Mouse (Mus musculus): ENCODE results near the gene Ifi35. TPM values are rescaled to one million over a fixed set of nuclear protein-coding genes. Genes with fewer than 3 reads are reported as not detected.
A peak's percentile ranks its signal among the peaks of the same experiment; 100 is the strongest.
"Not testable (repeated sequence)": the region's sequence is repeated elsewhere in the genome, so short reads cannot be mapped to it uniquely, and the experiment has no call there.

Ifi35 gene
- total RNA-seq (2021), result 1 to 10 TPM; 7.0 to 7.2 TPM
- long read RNA-seq, experiment 1, transcript Ifi35-201 (7 exons, 1,362 nt), result major isoform, 6 of 6 reads
- long read RNA-seq, experiment 1, partial matches to known transcripts, result 0 of 6 reads
- long read RNA-seq, experiment 1, other reads (novel, unspliced or antisense), result 0 of 6 reads
- long read RNA-seq, experiment 2, transcript Ifi35-201 (7 exons, 1,362 nt), result major isoform, 7 of 8 reads
- long read RNA-seq, experiment 2, partial matches to known transcripts, result 0 of 8 reads
- long read RNA-seq, experiment 2, other reads (novel, unspliced or antisense), result 1 of 8 reads

GRCm38 (mm10) chr11:101448274-101448746 lies at the start of gene Ifi35:
Gene Ifi35 (plus strand): TSS chr11:101448407.
- DNase-seq, result peak; percentile 75
- intact Hi-C loops (cut with DNase I; ENCODE audit: low total_unique reads), result no loop called here

- DNase-seq, result no peak
- intact Hi-C loops (cut with DNase I; ENCODE audit: low total_unique reads), result no loop called here
Measured at GRCm38 (mm10) chr11:101415306-101415705, 32.9 kb upstream of the Ifi35 start.

GRCm38 (mm10) chr11:101416433-101417100 lies 31.6 kb upstream of the Ifi35 start:
- intact Hi-C loops (cut with DNase I; ENCODE audit: low total_unique reads), result no loop called here
- no peak for DNase-seq

GRCm38 (mm10) chr11:101417101-101417855 lies 30.9 kb upstream of the Ifi35 start, which contains the start of gene Aarsd1:
Gene Aarsd1 (minus strand): TSS chr11:101417615.
- intact Hi-C loops (cut with DNase I; ENCODE audit: low total_unique reads), result no loop called here
- DNase-seq, result peak; percentile 88

- no peak for DNase-seq
- intact Hi-C loops (cut with DNase I; ENCODE audit: low total_unique reads), result no loop called here
Measured at GRCm38 (mm10) chr11:101418991-101419390, 29.2 kb upstream of the Ifi35 start.

- no peak for DNase-seq
Measured at GRCm38 (mm10) chr11:101419610-101420009, 28.6 kb upstream of the Ifi35 start.

GRCm38 (mm10) chr11:101420148-101420547 lies 28.1 kb upstream of the Ifi35 start:
- intact Hi-C loops (cut with DNase I; ENCODE audit: low total_unique reads), result no loop called here
- no peak for DNase-seq

More at GRCm38 (mm10) chr11:101419610-101420009, 28.6 kb upstream of the Ifi35 start:
- intact Hi-C loops (cut with DNase I; ENCODE audit: low total_unique reads), result no loop called here

- DNase-seq, result peak; percentile 19
- intact Hi-C loops (cut with DNase I; ENCODE audit: low total_unique reads), result no loop called here
Measured at GRCm38 (mm10) chr11:101424105-101424851, 23.9 kb upstream of the Ifi35 start, which contains the start of gene Gm27029. Gene Gm27029 (minus strand): TSS chr11:101424796.

- intact Hi-C loops (cut with DNase I; ENCODE audit: low total_unique reads), result no loop called here
- DNase-seq, result peak; percentile 99
Measured at GRCm38 (mm10) chr11:101424925-101425813, 23.0 kb upstream of the Ifi35 start, which contains the start of the genes Rundc1 and Ptges3l. Gene Rundc1 (plus strand): TSS chr11:101425085. Gene Ptges3l (minus strand): TSS chr11:101425333.

GRCm38 (mm10) chr11:101426165-101426564 lies 22.0 kb upstream of the Ifi35 start:
- DNase-seq, result no peak
- intact Hi-C loops (cut with DNase I; ENCODE audit: low total_unique reads), result no loop called here

GRCm38 (mm10) chr11:101431327-101431726 lies 16.9 kb upstream of the Ifi35 start:
- no peak for DNase-seq
- intact Hi-C loops (cut with DNase I; ENCODE audit: low total_unique reads), result no loop called here

- DNase-seq, result no peak
- intact Hi-C loops (cut with DNase I; ENCODE audit: low total_unique reads), result no loop called here
Measured at GRCm38 (mm10) chr11:101433396-101433795, 14.8 kb upstream of the Ifi35 start.

GRCm38 (mm10) chr11:101435831-101436230 lies 12.4 kb upstream of the Ifi35 start:
- intact Hi-C loops (cut with DNase I; ENCODE audit: low total_unique reads), result no loop called here
- DNase-seq, result no peak

- intact Hi-C loops (cut with DNase I; ENCODE audit: low total_unique reads), result no loop called here
- DNase-seq, result no peak
Measured at GRCm38 (mm10) chr11:101436916-101437315, 11.3 kb upstream of the Ifi35 start.

- intact Hi-C loops (cut with DNase I; ENCODE audit: low total_unique reads); DNase-seq: not testable (repeated sequence)
Measured at GRCm38 (mm10) chr11:101438006-101438405, 10.2 kb upstream of the Ifi35 start.

- intact Hi-C loops (cut with DNase I; ENCODE audit: low total_unique reads), result not testable (repeated sequence)
Measured at GRCm38 (mm10) chr11:101441450-101442126, 6.6 kb upstream of the Ifi35 start.

GRCm38 (mm10) chr11:101442127-101442693 lies 6.0 kb upstream of the Ifi35 start, which contains the start of gene Rpl27:
Gene Rpl27 (plus strand): TSS chr11:101442298.
- intact Hi-C loops (cut with DNase I; ENCODE audit: low total_unique reads), result no loop called here
- DNase-seq, result peak; percentile 97

More at GRCm38 (mm10) chr11:101441450-101442126, 6.6 kb upstream of the Ifi35 start:
- not testable (repeated sequence) for DNase-seq

Measured in gastrocnemius, postnatal 14 days (tissue).